Mouse (Mus musculus): ENCODE results near the gene Slirp.
"Not testable (repeated sequence)": the region's sequence is repeated elsewhere in the genome, so short reads cannot be mapped to it uniquely, and the experiment has no call there.

Gene Slirp

DNA sequence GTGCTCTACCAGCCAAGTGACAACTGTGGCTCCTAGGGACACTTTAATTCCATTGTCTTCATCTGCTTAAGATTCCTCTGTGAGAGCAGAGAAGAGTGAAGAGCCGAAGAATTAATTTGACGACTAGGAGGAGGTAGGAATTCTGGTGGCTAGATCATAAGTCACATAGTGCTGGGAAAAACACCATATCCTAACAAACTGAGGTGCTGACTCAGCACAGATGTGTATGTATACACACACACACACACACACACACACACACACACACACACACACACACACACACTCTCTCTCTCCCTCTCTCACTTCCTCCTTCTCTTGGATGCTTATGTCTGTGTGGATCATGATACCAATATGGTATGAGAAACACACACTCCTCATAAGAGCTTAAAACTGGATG, 15.4 kb upstream of the Slirp start:
- no peak for DNase-seq (ENCODE audit: extremely low spot score, low spot score)

DNA sequence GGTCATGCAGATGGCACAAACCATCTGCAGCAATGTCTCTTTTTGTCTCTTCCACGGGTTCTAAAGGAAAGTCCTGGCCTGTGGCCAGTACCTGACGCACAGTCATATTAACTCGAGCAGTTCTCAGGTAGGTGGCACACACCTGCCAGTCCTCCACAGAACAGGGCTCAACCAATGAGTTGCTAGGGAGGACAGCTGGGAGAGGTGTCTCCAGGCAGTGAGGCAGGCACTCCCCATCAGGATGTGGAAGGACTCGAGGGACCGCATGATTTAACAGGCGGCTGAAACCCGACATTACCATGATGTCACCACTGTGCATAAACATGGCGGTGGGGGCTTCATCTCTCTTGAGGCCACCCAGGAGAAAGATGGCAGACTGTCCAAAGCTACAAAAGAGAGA, 14.8 kb upstream of the Slirp start:
- DNase-seq (ENCODE audit: extremely low spot score, low spot score): no peak

DNA sequence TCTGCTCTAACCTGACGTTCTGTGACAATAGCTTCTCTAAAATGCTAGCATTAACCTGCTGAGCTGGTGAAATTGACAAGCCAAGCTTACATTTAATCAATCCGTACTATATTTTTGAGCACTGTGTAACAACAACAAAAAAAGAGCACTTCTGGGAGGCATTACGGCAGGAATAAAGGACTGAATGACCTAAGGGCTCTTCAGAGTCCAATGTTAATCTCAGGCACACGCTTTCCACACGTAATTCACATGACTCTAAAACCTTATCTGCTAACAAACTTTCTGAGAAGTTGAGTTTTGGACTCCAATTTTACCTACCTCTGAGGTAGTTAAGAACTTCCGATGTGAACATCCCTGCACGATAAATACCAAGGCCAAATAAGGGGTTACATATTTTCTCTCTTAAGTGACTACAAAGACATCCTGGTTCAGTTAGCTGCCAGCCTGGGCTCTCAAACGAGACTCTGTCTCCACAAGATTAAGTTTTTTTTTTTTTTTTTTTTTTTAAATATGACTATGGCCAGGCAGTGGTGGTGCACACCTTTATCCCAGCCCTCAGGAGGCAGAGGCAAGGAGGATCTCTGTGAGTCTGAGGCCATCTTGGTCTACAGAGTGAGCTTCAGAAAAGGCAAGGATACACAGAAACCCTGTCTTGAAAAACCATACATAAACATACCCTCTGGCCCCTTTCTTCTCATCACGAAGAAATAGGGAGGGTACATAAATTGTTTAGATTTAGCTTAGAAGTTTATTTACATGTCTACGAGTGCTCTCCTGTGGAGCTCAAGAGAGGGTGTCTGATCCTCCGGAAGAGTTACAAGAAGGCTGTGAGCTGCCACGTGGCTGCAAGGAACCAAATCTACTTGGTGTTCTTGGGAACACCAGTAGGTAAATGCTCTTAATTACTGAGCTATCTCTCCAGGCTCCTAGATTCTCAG, 1.2 kb upstream of the Slirp start:
- DNase-seq (ENCODE audit: extremely low spot score, low spot score): peak; percentile 26

DNA sequence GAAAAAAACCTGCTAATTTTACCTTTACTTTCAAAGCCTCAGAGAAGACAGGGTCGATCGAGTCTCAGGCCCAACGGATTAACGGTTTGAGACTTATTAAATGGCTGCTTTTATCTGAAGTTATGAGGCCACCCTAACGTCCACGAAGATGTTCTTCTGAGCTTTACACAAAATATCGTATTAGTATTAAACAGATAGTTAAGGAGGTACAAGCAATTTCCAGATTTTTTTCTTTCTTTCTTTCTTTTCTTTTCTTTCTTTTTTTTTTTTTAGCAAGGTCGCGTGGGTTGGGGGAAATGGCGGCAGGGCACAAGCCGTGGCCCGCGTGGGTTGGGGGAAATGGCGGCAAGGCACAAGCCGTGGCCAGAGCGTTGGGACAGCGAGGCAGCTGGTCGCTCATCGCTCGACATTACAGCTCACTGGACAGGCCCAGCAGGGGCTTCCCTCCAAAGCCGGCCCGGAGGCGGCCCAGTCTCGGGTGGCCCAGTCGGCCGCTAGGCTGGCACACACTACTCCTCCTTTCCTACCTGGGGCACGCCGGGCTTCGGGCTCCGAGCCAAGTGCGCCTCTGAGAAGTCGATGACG, 489 bp upstream of the Slirp start:
- no peak for DNase-seq (ENCODE audit: extremely low spot score, low spot score)

DNA sequence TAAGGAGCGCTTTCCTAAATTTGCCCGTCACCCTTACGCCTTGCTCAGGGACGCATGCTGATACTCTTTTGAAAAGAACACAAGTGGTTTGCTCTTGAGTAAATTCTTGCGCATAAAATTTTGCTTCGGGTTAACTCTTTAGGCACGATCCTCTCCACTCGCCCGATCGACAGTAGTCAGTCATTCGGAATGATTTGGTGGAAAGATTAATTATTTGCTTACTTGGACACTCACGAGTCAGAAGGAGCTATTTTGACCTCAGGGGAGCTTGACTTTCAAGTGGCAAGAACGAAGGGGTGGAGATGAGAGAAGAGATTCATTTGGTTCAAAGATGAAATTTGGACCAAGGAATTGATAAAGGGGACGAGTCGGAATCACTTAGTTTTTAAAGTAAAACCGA, 515 bp downstream of the Slirp start:
- DNase-seq (ENCODE audit: extremely low spot score, low spot score): peak; percentile 39

DNA sequence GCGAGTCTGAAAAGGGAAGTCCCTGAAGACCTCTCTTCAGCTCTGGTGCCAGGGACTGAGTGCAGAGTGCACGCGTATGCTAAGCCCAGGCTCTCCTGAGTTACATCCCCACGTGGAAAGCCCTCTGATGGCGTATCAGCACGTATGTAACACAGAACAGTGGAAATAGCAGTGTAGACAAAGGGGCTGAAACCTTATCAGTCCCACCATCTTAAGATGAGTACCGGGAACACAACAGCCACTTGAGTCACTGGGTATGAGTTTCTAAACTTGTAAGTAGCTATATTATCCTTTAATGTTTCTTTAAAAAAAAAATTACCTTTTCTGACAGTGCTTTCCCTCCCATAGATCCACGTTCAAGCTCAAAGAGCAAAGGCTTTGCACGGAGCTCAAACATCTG, 5.8 kb downstream of the Slirp start:
- no peak for DNase-seq (ENCODE audit: extremely low spot score, low spot score)

DNA sequence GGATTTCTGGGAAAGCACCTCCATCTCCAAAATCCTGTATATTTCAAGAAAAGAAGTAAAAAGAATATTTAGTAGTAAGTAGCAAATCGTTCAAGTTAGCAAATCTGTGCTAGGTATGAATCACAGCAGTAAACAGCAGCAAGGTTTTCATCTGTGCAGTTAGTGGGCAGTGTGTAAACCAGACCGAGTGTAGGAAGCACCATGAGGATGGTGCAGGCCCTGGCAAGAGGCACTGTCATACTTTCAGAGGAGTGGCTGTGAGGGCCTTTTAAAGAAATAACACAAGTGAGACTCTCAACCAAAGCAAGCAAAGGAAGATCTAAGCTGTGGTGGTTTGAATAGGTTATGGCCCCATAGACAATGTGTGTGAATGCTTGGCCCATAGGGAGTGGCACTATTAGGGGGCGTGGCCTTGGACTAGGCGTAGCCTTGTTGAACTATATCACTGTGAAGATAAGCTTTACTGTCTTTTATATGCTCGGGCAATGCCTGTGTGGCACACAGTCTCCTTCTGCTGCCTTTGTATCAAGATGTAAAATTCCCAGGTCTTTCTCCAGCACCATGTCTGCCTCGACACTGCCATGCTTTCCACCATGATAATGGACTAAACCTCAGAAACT, 21.1 kb downstream of the Slirp start:
- DNase-seq (ENCODE audit: extremely low spot score, low spot score): no peak

DNA sequence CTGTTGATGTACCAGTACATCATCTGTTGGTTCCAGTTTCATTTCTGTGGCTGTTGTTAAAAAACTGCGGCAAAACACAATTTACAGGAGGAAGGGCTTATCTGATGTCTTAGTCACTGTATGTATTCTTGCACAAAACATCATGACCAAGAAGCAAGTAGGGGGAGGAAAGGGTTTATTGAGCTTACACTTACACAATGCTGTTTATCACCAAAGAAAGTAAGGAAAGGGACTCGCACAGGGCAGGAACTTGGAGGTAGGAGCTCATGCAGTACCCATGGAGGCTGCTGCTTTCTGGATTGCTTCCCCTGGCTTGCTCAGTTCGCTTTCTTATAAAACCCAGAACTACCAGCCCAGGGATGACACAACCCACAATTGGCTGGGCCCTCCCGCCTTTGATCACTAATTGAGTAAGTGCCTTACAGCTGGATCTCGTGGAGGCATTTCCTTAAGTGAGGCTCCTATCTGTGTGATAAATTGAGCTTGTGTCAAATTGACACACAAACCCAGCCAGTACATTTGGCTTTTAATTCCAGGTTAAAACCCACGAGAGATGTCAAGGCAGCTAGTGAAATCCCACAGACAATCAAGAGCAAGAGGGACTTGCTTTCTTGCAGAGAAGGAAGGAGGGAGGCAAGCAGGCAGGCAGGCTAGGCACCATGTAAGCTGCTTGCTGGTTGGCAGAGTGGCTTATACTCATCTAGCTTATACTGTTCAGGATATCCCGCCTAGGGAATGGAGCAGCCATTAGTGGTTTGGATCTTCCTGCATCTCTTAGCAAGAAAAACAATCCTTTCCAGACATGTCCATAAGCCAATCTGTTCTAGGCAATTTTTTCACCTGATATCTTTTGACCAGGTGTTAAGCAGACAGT, 26.8 kb downstream of the Slirp start:
- no peak for DNase-seq (ENCODE audit: extremely low spot score, low spot score)

DNA sequence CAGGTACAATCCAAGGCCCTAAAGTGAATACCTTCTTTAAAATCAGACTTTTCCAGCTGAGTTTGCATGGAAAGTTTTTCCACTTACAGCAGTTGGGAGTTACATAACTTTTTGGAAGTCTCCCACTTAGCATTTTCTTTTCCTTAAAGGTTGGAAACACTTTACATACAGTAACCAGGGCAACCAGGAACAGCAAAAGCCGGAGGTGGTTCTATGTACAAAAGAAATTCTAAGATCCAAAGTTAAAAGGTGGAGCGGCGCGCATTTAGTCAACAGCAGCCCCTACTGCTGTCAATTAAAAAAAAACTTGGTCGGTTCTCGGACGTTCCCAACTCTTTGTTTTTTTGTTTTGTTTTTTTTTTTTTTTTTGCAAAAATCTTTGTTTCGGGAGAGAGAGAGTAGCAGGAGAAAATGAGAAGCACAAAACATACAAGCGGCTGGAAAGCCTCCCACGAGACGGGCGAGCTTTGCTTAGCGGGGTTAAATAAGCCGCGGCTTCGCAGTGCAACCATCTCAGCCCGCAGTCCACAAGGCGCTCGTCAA, 27.8 kb downstream of the Slirp start:
- no peak for DNase-seq (ENCODE audit: extremely low spot score, low spot score)

DNA sequence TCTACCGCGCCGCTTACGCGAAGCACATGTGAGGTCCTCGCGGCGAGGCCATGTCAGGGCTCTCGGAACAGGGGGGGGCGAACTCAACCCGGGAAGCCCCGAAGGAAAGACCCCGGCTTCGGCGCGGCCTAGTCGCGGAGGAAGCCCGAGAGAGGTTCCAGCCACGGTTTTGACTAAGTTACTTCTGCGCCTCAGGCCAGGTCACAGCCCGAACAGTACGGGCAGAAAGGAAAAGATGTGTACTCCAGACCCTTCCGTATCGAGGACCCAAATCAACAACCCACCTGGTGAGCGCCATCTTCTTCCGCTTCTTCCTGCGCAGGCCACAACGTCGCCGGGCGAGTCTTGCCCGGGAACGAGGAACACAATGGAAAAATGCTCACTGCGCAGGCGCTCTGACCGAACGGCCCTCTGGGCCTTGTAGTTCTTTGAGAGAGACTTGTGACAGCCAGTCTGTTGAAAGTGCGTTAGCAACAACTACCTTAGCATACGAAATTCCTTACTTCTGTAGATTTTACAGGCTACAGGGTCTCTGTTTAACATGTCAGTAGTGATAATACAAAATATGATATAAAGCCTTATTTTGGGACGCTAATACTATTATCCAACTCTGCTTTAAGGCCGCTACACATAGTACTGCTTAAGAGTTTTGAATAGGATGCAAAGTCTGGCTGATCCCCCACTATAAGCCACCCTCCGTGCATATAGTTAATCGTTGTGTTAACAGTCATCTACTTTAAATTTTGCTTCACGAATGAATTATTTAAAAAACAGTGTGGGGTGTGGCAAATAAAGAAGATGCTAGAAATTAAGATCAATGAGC, 28.5 kb downstream of the Slirp start, which contains the start of gene Snw1:
TSS of gene Snw1 (minus strand) at position 311 of the 823 bp plus-strand sequence.
- DNase-seq (ENCODE audit: extremely low spot score, low spot score): peak; percentile 92

DNA sequence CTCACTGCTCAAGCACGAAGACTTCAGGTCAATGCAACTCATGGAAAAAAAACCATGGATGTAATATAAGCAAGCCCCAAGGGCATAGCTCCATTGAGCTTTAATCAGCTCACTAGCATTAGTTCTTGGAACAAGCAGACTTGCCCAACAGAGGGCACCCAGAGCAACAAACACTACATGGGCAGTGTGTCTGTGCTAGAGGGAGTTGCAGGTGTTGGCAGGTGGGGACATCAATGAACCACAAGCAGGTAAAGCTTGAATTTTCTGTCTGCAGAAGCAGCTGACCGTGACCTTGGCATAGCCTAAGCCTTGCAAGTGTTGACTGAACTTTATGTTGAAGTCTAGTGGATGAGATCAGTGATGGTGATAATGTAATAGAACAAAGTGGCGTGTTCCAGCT, 31.1 kb downstream of the Slirp start:
- no peak for DNase-seq (ENCODE audit: extremely low spot score, low spot score)

DNA sequence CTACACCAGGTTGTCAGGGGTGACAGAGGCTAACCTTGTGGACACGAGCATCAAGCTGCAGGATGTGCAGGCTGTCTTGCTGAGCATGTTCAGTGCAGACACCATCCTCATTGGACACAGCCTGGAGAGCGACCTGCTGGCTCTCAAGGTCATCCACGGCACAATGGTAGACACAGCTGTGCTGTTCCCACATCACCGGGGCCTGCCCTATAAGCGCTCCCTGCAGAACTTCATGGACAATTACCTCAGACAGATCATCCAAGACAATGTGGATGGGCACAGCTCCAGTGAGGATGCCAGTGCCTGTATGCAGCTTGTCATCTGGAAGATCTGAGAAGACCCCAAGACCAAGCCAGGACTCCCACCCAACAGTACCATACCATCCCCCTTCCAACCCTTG, 38.8 kb downstream of the Slirp start:
- DNase-seq (ENCODE audit: extremely low spot score, low spot score): not testable (repeated sequence)

DNA sequence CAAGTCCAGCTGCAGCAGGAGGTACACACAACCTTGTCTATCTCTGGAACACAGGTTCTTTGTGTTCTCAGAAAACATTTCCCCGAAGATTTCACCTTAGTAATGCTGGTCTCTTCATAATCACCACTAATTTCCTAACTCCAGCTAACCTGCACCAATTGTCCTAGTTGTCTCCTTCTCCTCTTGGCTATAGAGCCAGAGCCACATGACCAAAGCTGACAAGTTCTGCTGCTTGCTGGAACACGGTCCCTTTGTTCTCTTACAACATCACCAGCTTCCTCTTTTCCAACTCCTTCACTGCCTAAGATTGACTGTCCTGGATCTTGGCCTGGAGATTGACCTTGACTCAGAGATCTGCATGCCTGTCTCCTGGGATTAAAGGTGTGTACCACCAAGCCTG, 45.0 kb downstream of the Slirp start:
- not testable (repeated sequence) for DNase-seq (ENCODE audit: extremely low spot score, low spot score)

DNA sequence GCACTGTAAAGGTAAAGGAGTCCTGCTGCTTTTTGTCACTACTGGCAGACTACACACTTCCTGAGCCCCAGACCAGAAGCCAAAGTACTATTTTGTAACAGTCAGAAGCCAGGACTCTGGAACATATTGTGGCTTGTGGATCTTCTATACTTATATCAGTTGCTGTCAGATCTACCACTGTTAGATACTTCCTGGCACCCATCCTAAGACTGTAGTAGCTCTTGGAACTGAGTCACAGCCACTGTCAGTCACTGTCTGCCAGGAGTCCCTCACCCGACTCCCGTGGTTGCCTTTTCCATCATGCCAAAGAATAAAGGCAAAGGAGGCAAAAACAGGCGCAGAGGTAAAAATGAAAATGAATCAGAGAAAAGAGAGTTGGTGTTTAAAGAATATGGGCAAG, 50.7 kb downstream of the Slirp start, which contains the start of gene Gm5788:
TSS of gene Gm5788 (plus strand) at position 301 of the 400 bp plus-strand sequence.
- not testable (repeated sequence) for DNase-seq (ENCODE audit: extremely low spot score, low spot score)
